Mouse (Mus musculus): ENCODE results near the gene Sirt6. TPM values are rescaled to one million over a fixed set of nuclear protein-coding genes. Genes with fewer than 3 reads are reported as not detected.

Sirt6 gene
- 10 to 100 TPM; 13.1 to 36.0 TPM for polyA plus RNA-seq (2012; fragmentation: generic; extraction: Trizol)

GRCm38 (mm10) chr10:81626994-81627835 is at the start of gene Sirt6:
Sirt6 (minus strand) TSS chr10:81627797.

GRCm38 (mm10) chr10:81648803-81649775 is 21.5 kb upstream of the Sirt6 start, which contains the start of gene Gm10778:
Gm10778 (plus strand) TSS chr10:81649059.

GRCm38 (mm10) chr10:81628390-81628789 is 793 bp upstream of the Sirt6 start, which contains the start of gene Ankrd24:
Ankrd24 (plus strand) TSS chr10:81628540.

GRCm38 (mm10) chr10:81605974-81606751 is 21.4 kb downstream of the Sirt6 start, which contains the start of gene BC025920:
BC025920 (plus strand) TSS chr10:81606270.

GRCm38 (mm10) chr10:81600738-81601203 is 26.8 kb downstream of the Sirt6 start, which contains the start of gene Tle6:
Tle6 (minus strand) TSS chr10:81601073.

DNA sequence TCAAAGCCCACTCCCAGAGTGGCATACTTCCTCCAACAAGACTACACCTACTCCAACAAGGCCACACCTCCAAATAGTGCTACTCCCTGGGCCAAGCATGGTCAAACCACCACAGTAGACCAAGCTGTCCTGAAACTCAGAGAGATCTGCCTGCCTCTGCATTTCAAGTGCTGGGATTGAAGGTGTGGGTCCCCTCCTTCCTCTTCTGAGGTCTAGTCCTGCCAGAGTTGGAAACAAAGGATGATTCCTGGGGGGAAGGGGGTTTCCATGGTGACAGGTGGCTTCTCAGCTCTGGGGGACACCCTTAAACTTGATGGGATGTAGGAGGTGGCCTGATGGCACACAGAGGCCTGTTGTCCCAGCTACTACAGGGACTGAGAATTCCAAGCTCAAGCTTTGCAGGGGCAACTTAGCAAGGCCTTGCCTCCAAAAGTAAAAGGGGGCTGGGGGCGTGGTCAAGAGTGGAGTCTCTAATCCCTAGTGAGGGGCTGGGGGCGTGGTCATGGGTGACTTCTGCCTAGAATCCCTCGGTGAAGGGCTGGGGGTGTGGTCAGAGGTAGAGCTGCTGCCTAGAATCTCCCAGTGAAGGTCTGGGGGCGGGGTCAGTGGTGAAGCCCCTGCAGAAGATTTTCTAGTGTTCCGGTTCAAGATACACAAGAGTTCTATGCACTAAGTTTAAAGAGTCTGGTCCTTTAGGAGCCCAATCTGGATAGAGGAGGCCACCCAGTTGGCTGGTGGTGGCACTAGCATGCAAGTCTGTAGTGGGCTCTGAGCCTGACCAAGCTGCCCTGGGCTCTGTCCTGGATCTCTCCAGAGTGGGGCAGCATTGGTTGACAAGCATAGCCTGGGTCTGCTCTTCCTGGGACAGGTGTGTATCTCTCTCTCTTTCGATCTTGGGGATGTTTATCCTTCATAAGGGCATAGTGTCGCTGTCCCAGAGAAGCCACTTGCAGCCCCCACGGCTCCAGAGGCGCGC is 53.2 kb downstream of the Sirt6 start, which contains the start of gene Tle2:
Gene Tle2 (plus strand): TSS at position 481 of the 976 bp plus-strand sequence.

Other genes with a start within 250 kb of the Sirt6 start
- gene Fzr1, start 249.3 kb downstream of the Sirt6 start, polyA plus RNA-seq (2012; fragmentation: generic; extraction: Trizol): 10 to 100 TPM; 57.6 to 80.9 TPM
- 100 to 1,000 TPM in 1 of 2 experiments, 10 to 100 TPM in 1; 82.6 to 184 TPM for gene Dohh, start 243.4 kb downstream of the Sirt6 start, polyA plus RNA-seq (2012; fragmentation: generic; extraction: Trizol)
- gene Gm48551, start 243.3 kb downstream of the Sirt6 start, polyA plus RNA-seq (2012; fragmentation: generic; extraction: Trizol): 1 to 10 TPM in 1 of 2 experiments, under 1 TPM in 1; 0.55 to 3.2 TPM
- gene Gm48552, start 238.8 kb downstream of the Sirt6 start, polyA plus RNA-seq (2012; fragmentation: generic; extraction: Trizol): 1 to 10 TPM in 1 of 2 experiments, not detected in 1; 1.8 TPM
- 1 to 10 TPM in 1 of 2 experiments, under 1 TPM in 1; 0.94 to 1.3 TPM for gene Smim24, start 234.7 kb downstream of the Sirt6 start, polyA plus RNA-seq (2012; fragmentation: generic; extraction: Trizol)
- 100 to 1,000 TPM; 130 to 180 TPM for gene Nfic, start 172.2 kb downstream of the Sirt6 start, polyA plus RNA-seq (2012; fragmentation: generic; extraction: Trizol)
- 1 to 10 TPM; 1.9 to 5.7 TPM for gene Celf5, start 145.1 kb downstream of the Sirt6 start, polyA plus RNA-seq (2012; fragmentation: generic; extraction: Trizol)
- gene Ncln, start 131.4 kb downstream of the Sirt6 start, polyA plus RNA-seq (2012; fragmentation: generic; extraction: Trizol): 100 to 1,000 TPM; 108 to 149 TPM
- gene S1pr4, start 127.7 kb downstream of the Sirt6 start, polyA plus RNA-seq (2012; fragmentation: generic; extraction: Trizol): under 1 TPM in 1 of 2 experiments, not detected in 1; 0.02 TPM
- gene Gna15, start 103.6 kb downstream of the Sirt6 start, polyA plus RNA-seq (2012; fragmentation: generic; extraction: Trizol): under 1 TPM; 0.22 to 0.24 TPM
- 100 to 1,000 TPM; 106 to 118 TPM for gene Gna11, start 82.6 kb downstream of the Sirt6 start, polyA plus RNA-seq (2012; fragmentation: generic; extraction: Trizol)
- gene Aes, start 68.3 kb downstream of the Sirt6 start, polyA plus RNA-seq (2012; fragmentation: generic; extraction: Trizol): 1,000 to 10,000 TPM; 1,359 to 1,572 TPM
- gene Tle2, start 53.2 kb downstream of the Sirt6 start, polyA plus RNA-seq (2012; fragmentation: generic; extraction: Trizol): 100 to 1,000 TPM in 1 of 2 experiments, 1 to 10 TPM in 1; 6.0 to 202 TPM
- 10 to 100 TPM; 22.0 to 71.5 TPM for gene Tle6, start 26.7 kb downstream of the Sirt6 start, polyA plus RNA-seq (2012; fragmentation: generic; extraction: Trizol)
- gene BC025920, start 21.5 kb downstream of the Sirt6 start, polyA plus RNA-seq (2012; fragmentation: generic; extraction: Trizol): 1 to 10 TPM in 1 of 2 experiments, under 1 TPM in 1; 0.25 to 1.0 TPM
- 10 to 100 TPM in 1 of 2 experiments, 1 to 10 TPM in 1; 4.7 to 18.1 TPM for gene Ankrd24, start 743 bp upstream of the Sirt6 start, polyA plus RNA-seq (2012; fragmentation: generic; extraction: Trizol)
- under 1 TPM; 0.04 to 0.45 TPM for gene Gm10778, start 21.3 kb upstream of the Sirt6 start, polyA plus RNA-seq (2012; fragmentation: generic; extraction: Trizol)
- 1 to 10 TPM in 1 of 2 experiments, under 1 TPM in 1; 0.08 to 1.1 TPM for gene Zfp433, start 77.0 kb upstream of the Sirt6 start, polyA plus RNA-seq (2012; fragmentation: generic; extraction: Trizol)
- gene Gm3055, start 143.4 kb upstream of the Sirt6 start, polyA plus RNA-seq (2012; fragmentation: generic; extraction: Trizol): under 1 TPM in 1 of 2 experiments, not detected in 1; 0.60 TPM
- under 1 TPM in 1 of 2 experiments, not detected in 1; 0.02 TPM for gene Gm4767, start 184.4 kb upstream of the Sirt6 start, polyA plus RNA-seq (2012; fragmentation: generic; extraction: Trizol)
- not detected for gene Gm32687, start 236.1 kb upstream of the Sirt6 start, polyA plus RNA-seq (2012; fragmentation: generic; extraction: Trizol)